Mouse (Mus musculus): ENCODE measurements at regions not wholly inside any gene's neighbourhood (a gene's known extent, or its start where the extent isn't known, plus 50 kb on each side); places are given as distances from the start of the nearest gene placed in this dataset.

GRCm38 (mm10) chr3:52574341-52574740 lies 306.2 kb downstream of the Foxo1 start:
- TF ChIP-seq CTCF (IDR thresholded peaks at IDR 0.05) (no peak), POLR2A (IDR thresholded peaks at IDR 0.05; ENCODE audit: insufficient read depth, low read depth, low read length) (no peak), EP300 (IDR thresholded peaks at IDR 0.05; ENCODE audit: insufficient read depth, low read depth, low read length) (no peak)
